Mouse (Mus musculus): ENCODE results near the gene Tmem129. TPM values are rescaled to one million over a fixed set of nuclear protein-coding genes. Genes with fewer than 3 reads are reported as not detected.

The Tmem129 gene
- polyA plus RNA-seq, 1 experiment from 2014 or later = 38.0 TPM

DNA sequence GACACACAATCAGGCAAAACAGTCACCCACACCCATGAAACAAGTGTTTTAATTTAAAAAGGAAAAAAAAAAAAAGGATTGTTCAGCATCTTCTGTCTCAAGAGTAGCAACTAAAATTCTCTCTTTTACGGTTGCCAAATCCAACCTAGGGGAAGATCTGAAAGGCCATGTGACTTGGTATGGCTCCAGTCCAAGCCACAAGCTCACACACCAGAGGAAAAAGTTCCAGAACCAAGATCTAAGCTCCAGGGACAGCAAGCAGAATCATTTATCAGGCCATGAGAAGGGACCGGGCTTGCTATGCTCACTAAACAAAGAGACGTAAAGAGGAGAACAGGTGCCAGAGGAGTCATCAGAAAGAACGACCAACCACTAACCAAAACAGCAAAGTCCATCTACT, 30.2 kb downstream of the Tmem129 start:
- no peaks in the 10 kb centered on the region for H3K27me3 ChIP-seq (ENCODE audit: poor library complexity, severe bottlenecking)
- 64% methylated on average over 4 of the region's 4 CpGs for WGBS
- DNase-seq (ENCODE audit: extremely low spot score, low spot score) = no peak
- H3K4me3 ChIP-seq = peak overlapping the region; percentile 92
- H3K9me3 ChIP-seq = no peaks in the 10 kb centered on the region
- peaks cover 36% of the 10 kb centered on the region for H3K4me1 ChIP-seq
- H3K27ac ChIP-seq = peak overlapping the region; percentile 92; the same call in 1 of the 2 replicates
- peaks cover 22% of the 10 kb centered on the region for H3K36me3 ChIP-seq (replicated peaks)

DNA sequence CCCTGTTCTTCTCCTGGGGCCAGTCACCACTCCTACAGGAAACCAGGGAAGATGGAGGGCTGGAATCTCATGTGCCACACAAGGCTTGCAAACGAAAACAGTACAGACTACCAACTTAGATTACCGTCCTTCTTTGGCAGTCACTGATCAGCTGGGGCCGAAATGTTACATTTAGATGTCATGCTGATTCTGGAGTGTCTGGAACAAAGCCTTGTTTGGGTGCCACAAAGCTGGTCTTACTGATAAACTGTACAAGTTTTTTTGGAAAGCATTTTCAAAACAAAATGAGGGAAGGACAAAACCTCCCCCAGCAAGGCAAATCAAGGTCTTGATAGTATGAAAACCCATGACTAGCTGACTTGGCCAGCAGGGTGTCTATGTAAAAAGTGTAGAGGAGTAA, 34.5 kb downstream of the Tmem129 start:
- H3K27ac ChIP-seq = no peak overlapping the region
- no peak for DNase-seq (ENCODE audit: extremely low spot score, low spot score)
- 87% methylated on average over 3 of the region's 3 CpGs for WGBS
- H3K4me3 ChIP-seq = no peak overlapping the region
- no peaks in the 10 kb centered on the region for H3K27me3 ChIP-seq (ENCODE audit: poor library complexity, severe bottlenecking)
- peaks cover 20% of the 10 kb centered on the region for H3K4me1 ChIP-seq
- H3K9me3 ChIP-seq = no peaks in the 10 kb centered on the region
- H3K36me3 ChIP-seq (replicated peaks) = peaks cover 33% of the 10 kb centered on the region

DNA sequence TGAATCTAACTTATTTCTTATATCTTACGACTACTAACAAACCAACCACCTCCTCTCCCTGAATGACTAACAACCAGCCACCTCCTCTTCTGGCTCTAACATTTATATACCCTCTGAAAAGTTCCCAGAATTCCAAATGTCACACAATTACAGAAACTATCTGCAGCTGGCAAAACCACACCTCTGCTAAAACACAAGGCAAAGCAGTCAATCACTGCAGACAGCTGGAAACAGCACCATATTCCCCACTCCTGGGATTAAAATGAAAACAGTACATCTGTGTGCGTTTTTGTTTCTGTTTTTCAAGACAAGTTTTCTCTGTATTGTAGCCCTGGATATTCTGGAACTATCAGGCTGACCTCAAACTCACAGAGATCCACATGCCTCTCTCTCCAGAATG, 35.5 kb downstream of the Tmem129 start:
- no peaks in the 10 kb centered on the region for H3K27me3 ChIP-seq (ENCODE audit: poor library complexity, severe bottlenecking)
- WGBS = 90% methylated on average over 2 of the region's 2 CpGs

DNA sequence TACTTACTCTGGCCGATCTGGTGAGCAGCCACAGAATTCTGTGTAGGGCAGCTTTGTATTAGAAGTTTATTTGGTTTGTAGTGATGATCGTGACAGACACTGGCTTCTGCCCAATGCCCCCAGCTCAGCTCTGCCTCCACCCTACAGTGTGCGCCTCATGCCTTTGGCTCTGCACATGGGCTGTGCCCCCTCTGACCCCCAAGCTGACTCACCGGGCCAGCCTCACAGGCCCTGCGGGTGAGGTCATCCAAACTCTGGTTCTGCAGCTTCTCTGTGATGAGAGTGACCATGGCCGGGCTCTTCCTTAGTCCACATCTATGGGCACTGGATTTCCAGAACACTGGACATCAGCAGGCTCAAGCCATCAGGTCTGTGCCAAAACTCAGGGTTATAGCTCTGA, 43.8 kb downstream of the Tmem129 start:
- Histone ChIP-seq H3K4me1 (no peaks in the 10 kb centered on the region), H3K27ac (no peak overlapping the region), H3K36me3 (replicated peaks) (peaks cover 57% of the 10 kb centered on the region), H3K9me3 (no peaks in the 10 kb centered on the region), H3K27me3 (ENCODE audit: poor library complexity, severe bottlenecking) (no peaks in the 10 kb centered on the region), H3K4me3 (no peak overlapping the region)
- DNase-seq (ENCODE audit: extremely low spot score, low spot score) = no peak
- WGBS = 93% methylated on average over 6 of the region's 6 CpGs

More for the DNA sequence above, 35.5 kb downstream of the Tmem129 start:
- no peak for DNase-seq (ENCODE audit: extremely low spot score, low spot score)
- H3K9me3 ChIP-seq = no peaks in the 10 kb centered on the region
- H3K36me3 ChIP-seq (replicated peaks) = peaks cover 33% of the 10 kb centered on the region
- no peak overlapping the region for H3K4me3 ChIP-seq
- H3K4me1 ChIP-seq = peaks cover 9% of the 10 kb centered on the region
- no peak overlapping the region for H3K27ac ChIP-seq

DNA sequence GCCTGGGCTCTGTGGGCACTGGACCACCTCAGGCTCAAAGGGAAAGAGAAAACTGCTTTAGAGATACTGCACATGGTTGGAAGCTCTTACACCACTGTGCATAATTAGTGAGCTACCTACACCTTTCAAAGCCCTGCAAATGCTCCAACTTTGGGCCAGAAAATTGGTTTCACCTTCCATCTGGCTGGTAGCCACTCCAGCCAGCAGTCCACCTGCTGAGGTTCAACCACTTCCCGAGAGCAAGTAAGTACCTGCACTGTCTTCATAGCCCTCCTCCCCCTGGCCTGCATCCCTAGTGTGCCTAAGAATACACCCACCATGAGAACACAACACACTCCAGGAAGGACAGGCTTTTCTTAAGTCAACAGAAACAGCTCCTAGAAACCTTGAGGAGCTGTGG, 46.4 kb downstream of the Tmem129 start:
- H3K4me3 ChIP-seq = no peak overlapping the region
- WGBS = 96% methylated on average over 1 of the region's 1 CpGs
- H3K9me3 ChIP-seq = no peaks in the 10 kb centered on the region
- no peaks in the 10 kb centered on the region for H3K27me3 ChIP-seq (ENCODE audit: poor library complexity, severe bottlenecking)
- H3K27ac ChIP-seq = no peak overlapping the region
- DNase-seq (ENCODE audit: extremely low spot score, low spot score) = no peak
- no peaks in the 10 kb centered on the region for H3K4me1 ChIP-seq
- H3K36me3 ChIP-seq (replicated peaks) = peaks cover 78% of the 10 kb centered on the region

DNA sequence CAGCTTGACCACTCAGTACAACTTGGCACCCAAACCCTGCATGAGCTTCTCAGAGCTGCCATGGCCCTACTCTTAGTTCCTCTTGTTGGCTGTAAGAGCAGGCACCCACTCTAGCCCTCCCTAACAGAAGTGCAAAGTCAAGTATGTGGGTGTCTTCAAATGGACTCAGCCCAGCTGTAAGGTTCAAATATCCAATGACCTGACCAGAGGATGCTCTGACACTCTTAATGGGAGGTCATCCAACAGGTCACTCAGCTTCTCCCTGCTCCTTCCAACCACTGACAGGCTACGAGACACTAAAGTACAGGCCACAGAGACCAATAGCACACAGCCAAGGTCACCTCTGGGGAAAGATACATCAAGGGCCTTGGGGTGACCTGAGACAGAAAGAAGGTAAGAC, 49.0 kb downstream of the Tmem129 start:
- WGBS = 83% methylated on average over 1 of the region's 1 CpGs
- DNase-seq (ENCODE audit: extremely low spot score, low spot score) = no peak
- no peak overlapping the region for H3K27ac ChIP-seq
- no peaks in the 10 kb centered on the region for H3K27me3 ChIP-seq (ENCODE audit: poor library complexity, severe bottlenecking)
- H3K4me1 ChIP-seq = no peaks in the 10 kb centered on the region
- H3K4me3 ChIP-seq = no peak overlapping the region
- H3K9me3 ChIP-seq = no peaks in the 10 kb centered on the region
- peaks cover 89% of the 10 kb centered on the region for H3K36me3 ChIP-seq (replicated peaks)

DNA sequence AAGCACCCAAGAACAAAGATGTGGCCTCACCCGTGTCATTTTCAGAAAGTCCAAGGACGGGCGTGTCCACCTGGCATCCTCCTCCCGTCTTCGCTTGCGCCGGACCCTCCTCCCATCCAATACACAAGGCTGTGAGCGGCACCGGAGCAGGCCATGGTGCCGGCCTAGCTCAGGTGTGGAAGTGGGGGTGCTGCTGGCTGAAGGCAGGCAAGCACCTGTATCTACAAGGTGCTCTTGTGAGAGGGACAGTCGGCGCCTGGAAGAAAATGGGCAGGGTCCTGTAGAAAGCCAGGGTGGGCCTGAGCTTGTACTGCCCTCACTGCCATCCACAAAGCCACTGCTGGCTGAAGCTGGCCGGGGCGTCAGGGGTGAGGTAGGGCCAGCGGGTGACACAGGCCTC, 50.8 kb downstream of the Tmem129 start:
- no peaks in the 10 kb centered on the region for H3K27me3 ChIP-seq (ENCODE audit: poor library complexity, severe bottlenecking)
- H3K4me3 ChIP-seq = no peak overlapping the region
- WGBS = 96% methylated on average over 15 of the region's 15 CpGs
- peaks cover 90% of the 10 kb centered on the region for H3K36me3 ChIP-seq (replicated peaks)
- no peak overlapping the region; the same call in 1 of the 2 replicates for H3K27ac ChIP-seq
- no peaks in the 10 kb centered on the region for H3K4me1 ChIP-seq
- no peaks in the 10 kb centered on the region for H3K9me3 ChIP-seq
- no peak for DNase-seq (ENCODE audit: extremely low spot score, low spot score)

DNA sequence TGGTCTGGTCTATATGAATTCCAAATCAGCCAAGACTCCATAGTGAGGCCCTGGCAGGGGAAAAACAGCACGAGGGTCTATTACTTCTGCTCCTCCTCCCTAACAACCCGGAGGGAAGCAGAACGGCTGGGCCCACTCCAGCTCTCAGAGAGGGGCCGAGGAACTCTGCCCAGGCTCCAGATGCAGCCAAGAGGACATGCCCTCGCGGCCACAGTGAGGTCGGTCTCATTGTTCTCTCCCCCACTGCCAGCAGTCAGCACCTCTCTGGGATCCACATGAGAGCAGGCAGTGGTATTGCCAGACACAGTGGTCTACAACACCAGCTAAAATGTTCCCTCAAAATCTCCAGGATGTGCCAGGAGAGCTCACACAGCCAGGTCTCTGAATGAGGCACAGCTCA, 51.6 kb downstream of the Tmem129 start:
- H3K27me3 ChIP-seq (ENCODE audit: poor library complexity, severe bottlenecking) = no peaks in the 10 kb centered on the region
- no peak overlapping the region for H3K4me3 ChIP-seq
- no peaks in the 10 kb centered on the region for H3K4me1 ChIP-seq
- WGBS = 91% methylated on average over 7 of the region's 7 CpGs
- DNase-seq (ENCODE audit: extremely low spot score, low spot score) = no peak
- peaks cover 90% of the 10 kb centered on the region for H3K36me3 ChIP-seq (replicated peaks)
- H3K27ac ChIP-seq = no peak overlapping the region
- no peaks in the 10 kb centered on the region for H3K9me3 ChIP-seq

DNA sequence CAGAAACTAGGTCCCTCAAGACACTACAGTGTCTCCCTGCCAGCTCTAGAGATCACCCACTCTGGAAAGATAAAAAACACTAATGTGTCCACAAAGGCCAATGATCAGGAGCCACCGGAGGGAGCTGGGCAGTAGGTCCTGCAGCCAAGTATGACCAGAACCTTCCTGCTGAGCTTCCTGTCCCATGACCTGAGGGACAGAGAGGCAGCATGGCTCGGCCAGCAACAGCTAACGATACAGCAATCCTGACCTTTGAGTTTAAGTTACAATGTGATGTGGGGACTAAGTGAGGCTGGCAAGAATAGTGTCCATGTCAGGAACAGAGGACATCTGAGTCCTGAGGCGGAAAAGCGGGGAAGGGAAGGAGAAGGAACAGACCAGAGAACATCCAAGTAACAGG, 52.9 kb downstream of the Tmem129 start:
- Histone ChIP-seq H3K27me3 (ENCODE audit: poor library complexity, severe bottlenecking) (no peaks in the 10 kb centered on the region), H3K4me3 (no peak overlapping the region), H3K9me3 (no peaks in the 10 kb centered on the region), H3K27ac (no peak overlapping the region), H3K36me3 (replicated peaks) (peaks cover 92% of the 10 kb centered on the region), H3K4me1 (no peaks in the 10 kb centered on the region)
- no peak for DNase-seq (ENCODE audit: extremely low spot score, low spot score)
- 91% methylated on average over 5 of the region's 5 CpGs for WGBS

Other genes with a start within 250 kb of the Tmem129 start
- gene Nkx1-1, start 224.4 kb downstream of the Tmem129 start, polyA plus RNA-seq (2016; fragmentation: Nextera tagmentation; extraction: Ambion mirVana) = not detected in 2 replicates
- gene Fam53a, start 28.8 kb downstream of the Tmem129 start, polyA plus RNA-seq (2016; fragmentation: Nextera tagmentation; extraction: Ambion mirVana) = 70.0 and 73.0 TPM in 2 replicates
- 0.41 and 0.52 TPM in 2 replicates for gene Gm9903, start 28.5 kb downstream of the Tmem129 start, polyA plus RNA-seq (2016; fragmentation: Nextera tagmentation; extraction: Ambion mirVana)
- 335 and 357 TPM in 2 replicates for gene Slbp, start 5.8 kb downstream of the Tmem129 start, polyA plus RNA-seq (2016; fragmentation: Nextera tagmentation; extraction: Ambion mirVana)
- 349 TPM in 2 replicates for gene Tacc3, start 288 bp downstream of the Tmem129 start, polyA plus RNA-seq (2016; fragmentation: Nextera tagmentation; extraction: Ambion mirVana)
- gene Fgfr3, start 63.3 kb upstream of the Tmem129 start, polyA plus RNA-seq (2016; fragmentation: Nextera tagmentation; extraction: Ambion mirVana) = 33.4 and 39.1 TPM in 2 replicates
- 57.8 and 59.2 TPM in 2 replicates for gene Letm1, start 124.4 kb upstream of the Tmem129 start, polyA plus RNA-seq (2016; fragmentation: Nextera tagmentation; extraction: Ambion mirVana)
- 105 and 108 TPM in 2 replicates for gene Nsd2, start 162.3 kb upstream of the Tmem129 start, polyA plus RNA-seq (2016; fragmentation: Nextera tagmentation; extraction: Ambion mirVana)

Data from forebrain, embryonic 10.5 days (tissue).